Mouse (Mus musculus): ENCODE data around the gene Actr3.

The Actr3 gene

DNA sequence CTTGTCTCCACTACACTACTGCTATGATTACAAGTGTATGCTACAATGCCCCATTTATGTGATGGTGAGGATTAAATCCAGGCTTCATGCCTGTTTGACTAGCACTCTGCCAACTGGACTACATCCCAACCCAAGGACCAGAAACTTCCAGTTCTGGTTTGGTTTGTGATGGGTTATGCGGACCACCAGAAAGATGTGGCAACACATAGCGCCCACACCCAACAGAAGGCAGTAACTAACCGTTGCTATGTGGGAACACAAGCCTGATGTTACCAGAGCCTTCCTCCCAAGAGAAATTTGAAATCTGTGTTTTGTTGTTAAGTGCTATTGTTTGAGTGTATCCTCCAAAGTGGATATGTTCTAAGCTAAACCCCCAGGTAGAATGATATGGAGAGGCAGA lies 4.0 kb upstream of the Actr3 start:
- CTCF ChIA-PET, result no interaction called here

GRCm38 (mm10) chr1:125438826-125439225 lies 3.3 kb upstream of the Actr3 start:
- CTCF ChIA-PET, result no interaction called here

DNA sequence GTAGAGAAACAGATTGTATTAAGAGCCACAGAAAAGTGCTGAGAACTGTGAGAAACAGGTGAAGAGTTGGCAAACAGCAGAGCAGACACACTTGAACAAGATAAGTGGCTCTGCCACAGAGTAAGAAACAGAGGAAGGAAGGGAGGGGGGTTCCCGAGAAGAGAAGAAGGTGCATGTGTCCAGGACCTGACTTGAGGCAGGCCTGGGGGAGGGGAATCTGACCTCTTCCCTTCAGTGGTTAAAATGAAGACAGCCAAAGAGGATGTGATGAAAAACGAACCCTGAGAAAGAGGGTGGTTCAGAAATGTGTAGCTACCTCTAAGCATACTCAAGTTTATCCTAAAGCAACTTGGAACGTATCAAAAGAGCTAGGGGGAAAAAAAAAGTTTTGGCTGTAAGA lies 2.4 kb upstream of the Actr3 start:
- CTCF ChIA-PET, result no interaction called here

DNA sequence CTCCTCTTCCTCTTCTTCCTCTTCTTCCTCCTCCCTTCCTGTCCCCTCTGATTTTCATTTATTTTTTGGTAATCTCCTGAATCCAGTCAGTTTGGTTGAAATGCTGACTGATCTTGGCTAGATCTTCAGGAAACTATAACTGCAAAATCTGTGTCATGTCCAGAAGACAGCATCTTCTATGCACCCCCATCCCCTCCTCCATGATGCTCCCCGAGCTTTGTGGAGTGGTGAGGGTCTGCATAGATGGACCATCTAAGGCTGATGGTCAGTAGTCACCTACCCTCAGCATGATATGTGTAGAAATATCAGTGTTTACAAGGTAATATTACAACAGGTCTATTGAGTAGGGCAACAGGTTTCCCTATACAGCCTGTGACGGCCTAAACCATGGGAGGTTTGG lies 1.6 kb upstream of the Actr3 start:
- CTCF ChIA-PET, result no interaction called here

GRCm38 (mm10) chr1:125435018-125435368 lies 534 bp downstream of the Actr3 start:
- CTCF ChIA-PET, result interaction anchor here (0.7 kb wide), 1 partner anchor 72 kb away, joined by 19 read pairs; no protein-coding TSS in a partner anchor

- CTCF ChIA-PET, result interaction anchor here (0.7 kb wide), 1 partner anchor 72 kb away, joined by 19 read pairs; no protein-coding TSS in a partner anchor
These were observed 984 bp downstream of the Actr3 start for GRCm38 (mm10) chr1:125434485-125435001.

DNA sequence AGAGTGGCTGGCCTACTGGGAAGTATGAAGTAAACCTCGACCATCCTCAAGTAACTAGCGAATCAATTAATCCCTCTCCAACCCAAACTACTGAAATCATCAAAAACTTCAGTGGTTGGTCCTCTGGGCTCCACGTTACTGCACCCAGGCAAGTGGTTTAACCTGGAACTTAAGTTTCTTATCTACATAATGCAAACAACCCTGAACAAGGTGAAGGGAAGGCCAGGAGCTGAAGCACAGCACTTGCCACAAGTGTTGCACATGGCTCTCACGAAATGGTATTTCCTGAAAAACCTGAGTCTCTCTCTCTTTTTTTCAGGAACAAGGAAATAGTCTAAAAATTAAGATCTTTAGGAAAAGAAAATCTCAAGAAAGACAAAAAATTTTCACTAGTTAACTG lies 4.2 kb downstream of the Actr3 start:
- CTCF ChIA-PET, result no interaction called here

- CTCF ChIA-PET, result no interaction called here
These were observed 4.8 kb downstream of the Actr3 start for GRCm38 (mm10) chr1:125430737-125431136.

- CTCF ChIA-PET, result no interaction called here
These were observed 5.5 kb downstream of the Actr3 start for GRCm38 (mm10) chr1:125429984-125430383.

DNA sequence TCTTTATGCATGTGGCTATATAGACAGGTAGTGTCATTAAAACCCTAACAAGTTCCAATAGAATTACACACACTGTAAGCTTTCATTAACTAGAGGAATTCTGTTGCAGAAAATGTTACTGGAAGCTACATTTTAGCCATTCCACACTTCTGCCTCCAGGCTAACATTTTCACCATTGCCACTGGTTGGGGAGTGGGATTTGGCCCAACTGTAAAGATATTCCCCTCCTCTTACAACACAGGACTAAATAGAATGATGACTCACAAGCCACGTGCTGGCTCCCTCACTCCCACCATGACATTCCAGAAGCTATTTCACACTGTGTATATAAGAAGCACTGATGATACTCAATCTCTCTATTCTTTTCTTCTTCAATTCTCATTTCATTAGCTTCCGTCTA lies 7.2 kb downstream of the Actr3 start:
- CTCF ChIA-PET, result interaction anchor here (0.7 kb wide), 1 partner anchor 98 kb away, joined by 4 read pairs; no protein-coding TSS in a partner anchor

DNA sequence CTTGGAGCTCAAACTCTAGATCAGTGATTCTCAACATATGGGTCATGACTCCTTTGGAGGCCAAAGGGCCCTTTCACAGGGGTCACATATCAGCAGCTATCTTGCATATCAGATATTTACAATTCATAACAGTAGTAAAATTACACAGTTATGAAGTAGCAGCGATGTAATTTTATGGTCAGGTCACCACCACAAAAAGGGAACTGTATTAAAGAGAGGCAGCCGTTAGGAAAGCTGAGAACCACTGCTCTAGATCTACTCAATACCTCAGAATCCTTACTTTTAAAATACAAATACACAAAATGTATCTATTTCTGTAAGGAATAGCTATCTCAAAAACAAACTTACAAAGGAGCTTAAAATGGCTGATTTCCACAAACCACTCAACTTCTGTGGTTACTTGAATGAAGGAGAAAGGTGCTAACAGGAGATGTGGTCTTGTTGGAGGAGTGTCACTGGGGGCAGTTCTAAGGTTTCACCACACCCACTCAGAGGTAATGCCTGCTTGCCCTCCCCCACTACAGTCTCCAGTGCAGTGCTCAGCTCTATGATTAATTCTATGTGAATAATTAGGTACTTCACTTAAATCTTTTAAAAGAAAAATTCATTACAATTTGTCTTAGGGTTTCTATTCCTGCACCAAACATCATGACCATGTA lies 9.0 kb downstream of the Actr3 start:
- CTCF ChIA-PET, result no interaction called here

- CTCF ChIA-PET, result no interaction called here
These were observed 15.6 kb downstream of the Actr3 start for GRCm38 (mm10) chr1:125419906-125420305.

DNA sequence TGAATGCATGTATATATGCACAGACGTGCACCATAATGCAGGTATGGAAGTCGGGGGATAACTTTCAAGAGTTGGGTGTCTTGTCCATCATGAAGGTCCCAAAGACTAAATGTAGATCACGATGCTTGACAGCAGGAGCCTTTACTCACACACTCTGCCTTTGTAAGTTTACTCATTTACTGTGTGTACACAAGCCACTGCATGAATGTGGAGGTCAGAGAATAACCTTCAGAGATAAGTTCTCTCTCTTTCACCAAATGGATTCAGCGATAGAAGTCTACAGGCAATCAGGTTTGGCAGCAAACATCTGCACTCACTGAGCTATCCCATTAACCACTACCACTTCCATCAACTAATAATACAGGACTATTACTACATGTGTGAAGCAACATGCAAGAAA lies 16.8 kb downstream of the Actr3 start:
- CTCF ChIA-PET, result no interaction called here

GRCm38 (mm10) chr1:125407220-125407619 lies 28.3 kb downstream of the Actr3 start:
- CTCF ChIA-PET, result interaction anchor here (1.2 kb wide), 1 partner anchor 10 kb away, joined by 3 read pairs; no protein-coding TSS in a partner anchor

DNA sequence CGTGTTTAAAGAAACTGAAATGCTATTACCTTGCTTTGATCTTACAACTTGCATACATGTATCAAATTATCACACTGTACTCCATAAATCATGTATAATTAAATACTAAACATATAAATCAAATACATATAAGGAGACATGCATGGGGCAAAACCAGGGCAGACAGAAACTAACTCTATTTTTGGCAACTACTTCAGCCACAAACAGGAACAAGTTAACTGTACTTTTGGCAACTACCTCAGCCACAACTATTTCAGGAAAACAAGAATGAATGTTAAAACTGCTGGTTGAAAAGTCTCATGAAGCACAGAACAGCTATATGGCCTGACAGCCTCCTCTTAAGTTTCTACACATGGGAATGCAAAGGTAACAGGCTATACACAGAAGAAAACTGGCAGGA lies 40.1 kb downstream of the Actr3 start:
- CTCF ChIA-PET, result no interaction called here

DNA sequence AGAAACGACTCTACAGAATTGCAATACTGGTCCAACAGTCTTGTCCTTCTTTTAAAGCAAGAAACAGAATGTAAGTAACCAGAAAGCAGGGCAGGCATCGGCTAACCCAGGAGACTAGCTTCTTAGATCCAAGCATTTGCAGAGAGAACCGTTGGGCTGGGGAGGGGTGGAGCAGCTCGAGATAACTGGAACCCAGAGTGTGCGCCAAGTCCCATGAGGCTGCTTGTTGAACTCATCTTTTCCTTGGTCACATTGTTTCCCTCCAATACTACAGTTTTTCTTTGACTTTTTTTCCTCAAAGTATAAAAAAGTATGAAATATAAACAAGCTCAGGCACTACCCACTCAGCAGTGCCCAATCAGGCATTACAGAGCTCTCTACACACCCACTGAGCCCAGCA lies 42.2 kb downstream of the Actr3 start:
- CTCF ChIA-PET, result interaction anchor here (0.7 kb wide), 1 partner anchor 39 kb away, joined by 3 read pairs; no protein-coding TSS in a partner anchor

- CTCF ChIA-PET, result interaction anchor here (0.7 to 1.0 kb wide), 2 partner anchors 51 to 160 kb away, joined by 3 to 14 read pairs; no protein-coding TSS in a partner anchor
These were observed 45.3 kb downstream of the Actr3 start for GRCm38 (mm10) chr1:125390065-125390754.

GRCm38 (mm10) chr1:125389634-125390033 lies 45.9 kb downstream of the Actr3 start:
- CTCF ChIA-PET, result interaction anchor here (0.7 kb wide), 1 partner anchor 51 kb away, joined by 14 read pairs; no protein-coding TSS in a partner anchor

GRCm38 (mm10) chr1:125388370-125388769 lies 47.2 kb downstream of the Actr3 start:
- CTCF ChIA-PET, result no interaction called here

- CTCF ChIA-PET, result no interaction called here
These were observed 49.3 kb downstream of the Actr3 start for GRCm38 (mm10) chr1:125386217-125386616.

DNA sequence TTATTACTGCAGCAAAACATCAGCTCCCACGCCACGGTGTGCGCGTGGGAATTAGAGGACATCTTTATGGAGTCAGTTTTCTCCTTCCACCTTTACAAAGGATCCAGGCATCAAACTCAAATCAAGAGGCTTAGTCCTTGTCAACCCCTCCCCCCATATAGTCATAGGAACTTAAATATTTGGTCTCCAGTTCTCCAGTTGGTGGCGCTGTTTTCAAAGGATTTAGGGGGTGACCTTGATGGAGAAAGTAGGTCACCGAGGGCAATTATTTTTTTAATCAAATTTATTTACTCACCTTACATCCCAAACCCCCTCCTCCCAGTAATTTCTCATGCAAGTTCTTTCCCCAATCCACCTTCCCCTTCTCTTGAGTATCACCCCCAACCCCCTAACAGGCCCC lies 52.9 kb downstream of the Actr3 start:
- CTCF ChIA-PET, result no interaction called here

- CTCF ChIA-PET, result interaction anchor here (0.6 kb wide), 1 partner anchor 36 kb away, joined by 3 read pairs; no protein-coding TSS in a partner anchor
These were observed 56.6 kb downstream of the Actr3 start for GRCm38 (mm10) chr1:125378889-125379288.

DNA sequence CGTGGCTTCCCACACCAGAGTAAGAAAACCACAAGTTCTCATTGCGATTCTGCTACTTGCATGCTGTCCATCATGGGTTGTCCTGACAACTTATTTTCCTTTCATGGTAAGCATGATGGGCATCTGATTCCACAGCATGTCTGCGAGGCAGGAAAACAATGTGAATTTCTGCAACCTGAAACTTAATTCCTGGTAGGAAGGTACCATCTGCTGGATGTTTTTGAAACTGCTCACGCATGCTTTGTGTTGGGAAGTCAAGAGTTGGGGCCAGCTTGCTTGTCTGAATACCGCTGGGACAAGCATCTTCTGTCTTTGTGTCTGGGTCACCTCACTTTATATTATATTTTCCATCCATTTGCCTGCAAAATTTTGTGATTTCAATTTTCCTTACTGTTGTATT lies 62.7 kb downstream of the Actr3 start:
- CTCF ChIA-PET, result no interaction called here

Measured in spleen, embryonic (tissue).